Mouse (Mus musculus) retina, postnatal 7 days (tissue): ENCODE results near the gene Abcb1a.
"Not testable (repeated sequence)": the region's sequence is repeated elsewhere in the genome, so short reads cannot be mapped to it uniquely, and the experiment has no call there.

Experiments used
- DNase-seq: peaks from one replicate; pipeline ENCODE4 v3.0.0-alpha.2; 2012; ENCODE audit warnings: low read depth, low spot score

Gene Abcb1a

DNA sequence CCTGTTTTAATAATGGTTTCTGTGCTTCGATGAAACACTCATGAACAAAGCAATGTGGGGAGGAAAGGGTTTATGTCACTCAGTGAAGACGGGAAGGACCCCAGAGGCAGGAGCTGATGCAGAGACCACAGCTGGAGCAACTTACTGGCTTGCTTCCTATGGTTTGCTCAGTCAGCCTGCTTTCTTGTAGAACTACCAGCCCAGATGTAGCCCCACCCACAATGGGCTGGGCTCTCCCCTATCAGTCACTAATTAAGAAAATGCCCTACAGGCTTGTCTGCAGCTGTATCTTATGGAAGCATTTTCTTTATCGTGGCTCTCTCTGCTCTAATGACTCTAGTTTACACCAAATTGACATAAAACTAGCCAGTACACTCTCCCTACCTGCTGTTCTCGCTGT is 67.9 kb downstream of the Abcb1a start:
- no peak for DNase-seq

DNA sequence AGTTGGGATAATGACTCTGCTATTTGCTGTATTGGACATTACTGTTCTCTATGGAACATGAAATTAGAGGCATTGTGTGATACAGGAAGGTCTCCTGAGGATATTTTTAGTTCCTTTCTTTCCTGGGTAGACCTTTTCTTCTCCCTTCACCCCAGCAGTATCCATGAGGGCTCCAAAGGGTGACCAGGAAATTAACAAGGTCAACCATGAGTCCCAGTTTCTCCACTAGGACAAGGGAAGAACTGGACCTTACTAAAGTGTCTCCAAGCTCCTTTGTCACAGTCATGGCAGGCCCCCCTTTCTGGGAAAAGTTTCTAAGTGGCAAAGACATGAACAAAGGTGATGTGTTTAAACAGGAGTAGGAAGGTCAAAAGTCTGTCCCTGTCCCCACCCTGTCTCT is 72.8 kb downstream of the Abcb1a start:
- no peak for DNase-seq

DNA sequence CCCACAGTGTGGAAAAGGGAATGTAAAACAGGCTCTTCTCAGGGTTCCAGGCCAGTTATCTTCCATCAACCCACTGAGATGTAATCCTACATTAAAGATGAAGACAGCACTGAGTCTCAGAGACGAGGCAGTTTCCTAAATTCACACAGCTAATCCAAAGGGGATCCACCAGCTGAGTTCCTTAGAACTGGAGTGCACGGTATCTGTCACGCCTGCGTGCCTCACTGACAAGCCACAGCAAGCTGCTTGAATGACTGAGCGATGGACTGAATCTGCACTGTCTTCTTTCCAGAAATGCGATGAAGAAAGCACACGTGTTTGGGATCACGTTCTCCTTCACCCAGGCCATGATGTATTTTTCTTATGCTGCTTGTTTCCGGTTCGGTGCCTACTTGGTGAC is 73.4 kb downstream of the Abcb1a start:
- DNase-seq: not testable (repeated sequence)

DNA sequence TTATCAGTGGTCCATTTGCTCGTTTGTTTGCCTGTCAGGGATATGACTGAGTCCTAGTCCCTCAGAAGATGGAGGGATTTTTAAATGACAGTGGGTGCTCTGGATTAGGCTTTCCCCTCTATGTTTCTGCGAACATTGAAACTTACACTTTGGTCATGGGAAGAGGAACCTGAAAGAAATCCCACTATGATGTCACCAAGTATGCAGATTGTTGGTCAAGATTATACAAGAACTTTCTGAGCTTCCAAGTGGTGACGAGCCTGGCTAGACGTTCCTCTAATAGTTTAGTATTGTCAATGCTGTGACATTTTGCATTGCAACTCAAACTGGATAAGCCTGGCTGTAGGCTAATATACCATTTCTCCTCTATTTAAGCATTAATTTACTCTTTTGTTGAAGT is 76.5 kb downstream of the Abcb1a start:
- no peak for DNase-seq

DNA sequence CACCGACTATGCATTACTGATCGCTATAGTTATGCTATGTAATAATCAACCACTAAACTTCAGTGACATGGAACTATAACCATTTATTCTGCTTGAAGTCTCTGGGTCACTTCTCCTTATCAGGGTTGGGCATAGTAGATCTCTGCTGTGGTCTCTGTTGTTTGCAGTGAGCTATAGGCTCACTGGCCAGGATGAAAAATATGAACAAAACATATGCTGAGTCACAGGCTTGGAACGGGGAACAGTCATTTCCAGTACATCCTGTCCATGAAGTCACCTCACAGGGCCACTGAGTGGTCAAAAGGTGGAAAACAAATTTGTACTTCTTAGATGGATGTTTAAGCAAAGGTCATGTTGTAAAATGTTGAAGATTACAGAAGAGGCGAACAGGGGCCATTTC is 77.2 kb downstream of the Abcb1a start:
- no peak for DNase-seq

DNA sequence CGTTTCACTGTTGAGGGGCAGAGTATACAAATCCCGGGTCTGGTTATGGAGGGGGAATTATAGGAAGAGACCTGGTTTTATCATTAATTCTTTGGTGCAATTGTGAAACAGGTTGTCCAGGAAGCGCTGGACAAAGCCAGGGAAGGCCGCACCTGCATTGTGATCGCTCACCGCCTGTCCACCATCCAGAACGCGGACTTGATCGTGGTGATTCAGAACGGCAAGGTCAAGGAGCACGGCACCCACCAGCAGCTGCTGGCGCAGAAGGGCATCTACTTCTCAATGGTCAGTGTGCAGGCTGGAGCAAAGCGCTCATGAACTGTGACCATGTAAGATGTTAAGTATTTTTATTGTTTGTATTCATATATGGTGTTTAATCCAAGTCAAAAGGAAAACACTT is 87.4 kb downstream of the Abcb1a start:
- not testable (repeated sequence) for DNase-seq

DNA sequence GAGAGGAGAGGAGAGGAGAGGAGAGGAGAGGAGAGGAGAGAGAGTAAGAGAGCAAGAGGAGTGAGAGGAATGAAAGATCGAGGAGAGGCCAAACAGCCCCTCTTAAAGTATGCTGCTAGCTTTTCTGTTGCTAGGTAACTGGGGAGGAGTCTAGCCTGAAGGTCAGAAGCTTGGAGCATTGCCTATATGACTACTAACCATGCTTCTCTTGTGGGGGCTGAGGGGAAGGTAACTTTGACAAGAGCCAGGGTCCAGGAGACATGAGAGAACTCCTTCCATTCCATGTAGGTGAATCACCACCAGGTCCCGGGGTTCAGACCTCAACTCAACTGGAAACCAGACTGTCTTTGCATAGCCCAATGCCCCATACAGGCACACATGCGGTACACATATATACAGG is 113.0 kb downstream of the Abcb1a start:
- no peak for DNase-seq

DNA sequence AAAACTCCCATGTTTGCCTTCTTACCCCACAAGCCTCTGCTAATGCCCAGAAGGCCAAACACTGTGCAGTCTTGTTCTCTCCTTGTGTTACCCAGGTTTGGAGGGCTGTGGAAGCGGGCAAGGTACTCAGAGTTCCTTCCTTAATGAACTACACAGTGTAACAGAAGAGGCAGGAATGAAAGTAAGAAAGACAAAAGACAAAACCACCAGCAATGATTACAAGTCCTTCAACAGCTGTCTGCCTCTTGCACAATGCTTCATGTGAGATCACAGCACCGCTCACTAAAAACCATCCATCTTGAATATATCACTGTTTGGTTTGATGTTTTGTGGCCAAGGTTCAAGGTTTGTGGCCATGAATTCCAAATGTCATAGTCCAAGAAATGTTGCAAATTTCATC is 118.4 kb downstream of the Abcb1a start:
- DNase-seq: no peak

DNA sequence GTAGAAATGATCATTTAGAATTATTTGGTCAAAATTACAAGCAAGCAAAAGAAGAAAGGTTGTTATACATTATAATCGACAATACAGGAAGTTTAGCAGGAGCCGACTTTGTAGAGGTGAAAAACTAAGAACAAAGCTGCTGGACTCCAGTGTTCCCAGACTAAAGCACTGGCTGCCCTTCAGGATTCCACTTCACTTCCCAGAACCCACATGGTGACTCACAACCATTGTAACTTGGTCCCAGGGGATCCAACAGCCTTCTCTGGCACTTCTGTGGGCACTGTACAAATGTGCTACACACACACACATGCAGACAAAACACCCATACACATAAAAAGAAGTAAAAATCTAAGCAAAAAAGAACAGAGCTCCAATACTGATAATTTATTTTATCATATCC is 118.9 kb downstream of the Abcb1a start:
- no peak for DNase-seq

DNA sequence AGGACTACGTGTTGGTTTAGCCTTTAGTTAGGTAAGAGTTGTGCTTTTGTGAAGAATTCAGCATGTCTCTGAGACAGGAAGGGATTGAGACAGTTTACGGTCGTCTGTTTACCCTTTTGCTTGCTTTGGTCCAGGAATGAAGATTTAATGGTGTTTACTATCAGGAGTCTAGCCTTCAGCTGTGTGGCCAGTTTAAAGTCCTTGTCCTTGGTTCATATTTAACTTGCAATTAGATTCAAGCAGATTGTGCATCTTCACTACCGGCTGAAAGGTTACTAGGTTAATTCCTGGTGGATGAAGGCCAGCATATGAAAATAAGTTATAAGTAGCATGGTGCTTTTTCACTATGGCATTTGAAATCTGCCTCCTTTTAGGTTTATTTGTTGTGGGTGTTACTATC is 132.4 kb downstream of the Abcb1a start:
- DNase-seq: no peak
